In the genomic region with DNA sequence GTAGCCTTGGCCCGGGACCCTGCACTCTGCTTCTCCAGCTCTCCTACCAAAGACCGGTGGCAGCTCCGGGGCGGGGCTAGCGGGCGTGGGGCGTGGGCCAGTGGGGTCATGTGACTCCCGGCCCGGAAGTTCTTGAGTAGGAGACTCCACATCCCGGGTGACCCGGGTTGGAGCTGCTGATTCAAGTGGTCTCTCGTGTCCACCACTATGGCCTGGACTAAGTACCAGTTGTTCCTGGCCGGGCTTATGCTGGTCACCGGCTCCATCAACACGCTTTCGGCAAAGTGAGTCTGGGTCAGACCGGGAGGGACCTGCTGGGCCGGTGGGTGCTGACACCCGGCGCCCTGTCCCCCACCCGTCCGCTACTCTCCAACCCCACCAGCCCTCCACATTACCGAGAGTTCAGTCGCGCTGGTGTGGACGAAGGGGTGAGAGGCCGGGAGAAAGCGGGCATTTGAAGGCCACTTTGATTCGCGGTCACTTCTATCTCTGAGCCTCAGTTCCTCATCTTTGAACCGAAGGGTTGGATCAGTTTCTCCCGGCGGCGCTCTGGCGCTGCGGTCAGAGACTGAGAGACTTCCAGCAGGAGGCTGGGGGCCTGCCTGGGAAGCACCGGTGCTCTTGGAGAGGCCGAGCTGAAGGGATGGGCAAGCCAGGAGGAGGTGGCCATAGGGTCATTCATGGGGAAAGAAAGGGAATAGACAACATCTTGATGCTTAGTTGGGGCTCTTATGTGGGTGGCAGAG, we compare ENCODE assay signal across 8 mouse cellular contexts. TPM values are rescaled to one million over a fixed set of nuclear protein-coding genes. Genes with fewer than 3 reads are reported as not detected.
DNase-seq lines count a peak whose midpoint lies in the region; ATAC-seq and TF ChIP-seq lines count a peak whose summit lies in the region.

A gene (plus strand): TSS at position 119 of the 746 bp plus-strand sequence.

- H3K4me1 ChIP-seq in hindbrain, embryonic 14.5 days (replicated peaks; ENCODE audit: control insufficient read depth, insufficient read depth, low read length), result peaks cover 16% of the 10 kb centered on the region

- H3K27me3 ChIP-seq in Patski, result peaks cover 8% of the 10 kb centered on the region
- H3K27me3 ChIP-seq in hindbrain, embryonic 14.5 days (ENCODE audit: control insufficient read depth, insufficient read depth, low read length), result no peaks in the 10 kb centered on the region

- POLR2A ChIA-PET in Patski (lab: Charles Lee), result interaction anchor here (0.7 to 1.3 kb wide), 2 partner anchors 19 to 29 kb away, joined by 3 read pairs; a partner anchor contains a TSS

- CTCF ChIA-PET in Patski (lab: Charles Lee), result interaction anchor here (0.7 to 1.6 kb wide), 4 partner anchors 10 to 257 kb away, joined by 3 to 4 read pairs (median 3); no protein-coding TSS in a partner anchor

- under 1% methylated on average over 38 of the region's 38 CpGs for WGBS in hindbrain, embryonic 14.5 days

- peak; percentile 73 for ATAC-seq in Patski
- ATAC-seq in hindbrain, embryonic 14.5 days (ENCODE audit: low FRiP score), result peak; percentile 96

- H3K9ac ChIP-seq in hindbrain, embryonic 14.5 days, result peak within 1 kb of the TSS; percentile 84

- 0 out of 2 replicates have a peak, but pooled peaks cover 7% of the 10 kb centered on the region for H3K36me3 ChIP-seq in hindbrain, embryonic 14.5 days (replicated peaks; ENCODE audit: control insufficient read depth, insufficient read depth)

- in situ Hi-C loops in Patski (cut with MboI; ENCODE audit: low pct_unique_long_range_greater_than_20kb), result no loop called here

- H3K4me3 ChIP-seq in hindbrain, embryonic 14.5 days (replicated peaks; ENCODE audit: low read length), result peak within 1 kb of the TSS; percentile 92

- peak within 1 kb of the TSS; percentile 88 for H3K4me2 ChIP-seq in hindbrain, embryonic 14.5 days (replicated peaks)

- no peaks in the 10 kb centered on the region for H3K9me3 ChIP-seq in hindbrain, embryonic 14.5 days (ENCODE audit: control insufficient read depth, low read length)

- no peak for DNase-seq in Patski (ENCODE audit: low read depth, low spot score)
- DNase-seq in cerebellum, postnatal 14 days, result peak; percentile 95 to 96
- peak; percentile 86 to 88 for DNase-seq in frontal cortex, postnatal 25 days (ENCODE audit: low spot score in 2 of 2)
- DNase-seq in hindbrain, embryonic 14.5 days (ENCODE audit: low spot score), result peak; percentile 79
- DNase-seq in left cerebral cortex, adult 11 months (ENCODE audit: low spot score), result peak; percentile 90
- peak; percentile 95 for DNase-seq in lung, postnatal 4 days
- DNase-seq in retina, postnatal 7 days (ENCODE audit: low read depth, low spot score), result peak; percentile 60
- DNase-seq in urinary bladder, adult 2 months (ENCODE audit: low spot score), result peak; percentile 85

- H3K27ac ChIP-seq in hindbrain, embryonic 14.5 days, result peak within 1 kb of the TSS; percentile 69

- no peak for TF ChIP-seq CTCF in Patski (IDR thresholded peaks at IDR 0.05)

RNA-seq across cellular contexts. Expression of the gene that starts here (rescaled TPM):
- 49.7 TPM for polyA plus RNA-seq in Patski (2021)
- polyA plus RNA-seq in hindbrain, embryonic 14.5 days (2014; fragmentation: Nextera tagmentation; extraction: Ambion mirVana), result 33.3 and 41.0 TPM in 2 replicates
- polyA plus RNA-seq in urinary bladder, adult 2 months (2012; rRNA removed), result 51.3 and 51.9 TPM in 2 replicates
